Mouse (Mus musculus) heart, postnatal 0 days (tissue): Measurements from ENCODE around the gene Bag1. TPM values are rescaled to one million over a fixed set of nuclear protein-coding genes. Genes with fewer than 3 reads are reported as not detected.
A peak's percentile ranks its signal among the peaks of the same experiment; 100 is the strongest.

Source experiments
- ATAC-seq: fragments of 200-750 bp; cut with Nextera tagmentation; 2 replicates; pipeline ENCODE4 v1.8.0; 2017; ENCODE audit warnings: low read depth, moderate number of reproducible peaks, moderate library complexity; ENCODE audit not compliant: insufficient read depth
- DNase-seq: peaks from one replicate; pipeline ENCODE4 v3.0.0-alpha.2; 2016; ENCODE audit warnings: low spot score
- H3K27ac ChIP-seq: fragments of 300-500 bp; sonication (generic); 2 replicates; pipeline ENCODE4 v1.5.1; 2014; ENCODE audit warnings: low read depth, mild to moderate bottlenecking
- H3K27me3 ChIP-seq: fragments of 300-500 bp; sonication (generic); 2 replicates; pipeline ENCODE4 v1.6.1; 2014; ENCODE audit warnings: low read length, mixed read lengths; ENCODE audit not compliant: control insufficient read depth, insufficient read depth
- H3K36me3 ChIP-seq: fragments of 300-500 bp; sonication (generic); replicated peaks from 2 replicates; pipeline ENCODE4 v1.6.1; 2014; ENCODE audit warnings: low read length, mixed read lengths; ENCODE audit not compliant: control insufficient read depth, insufficient read depth
- H3K4me1 ChIP-seq: fragments of 300-500 bp; sonication (generic); 2 replicates; pipeline ENCODE4 v1.6.1; 2014; ENCODE audit warnings: antibody characterized with exemption; ENCODE audit not compliant: control insufficient read depth, insufficient read depth
- H3K4me2 ChIP-seq: fragments of 300-500 bp; sonication (generic); 2 replicates; pipeline ENCODE4 v1.6.1; 2014; ENCODE audit warnings: low read depth, mild to moderate bottlenecking, low read length, moderate library complexity
- H3K4me3 ChIP-seq: fragments of 300-500 bp; sonication (generic); 2 replicates; pipeline ENCODE4 v1.5.1; 2014; ENCODE audit warnings: low read depth, low read length
- H3K9ac ChIP-seq: fragments of 300-500 bp; sonication (generic); replicated peaks from 2 replicates; pipeline ENCODE4 v1.6.1; 2014; ENCODE audit warnings: low read depth, low read length, mixed read lengths
- H3K9me3 ChIP-seq: fragments of 300-500 bp; sonication (generic); replicated peaks from 2 replicates; pipeline ENCODE4 v1.6.1; 2016; ENCODE audit warnings: low read length; ENCODE audit not compliant: control insufficient read depth
- CTCF ChIP-seq: IDR thresholded peaks from 2 replicates; pipeline ENCODE4 v1.5.1; 2016; ENCODE audit warnings: antibody characterized with exemption, control low read depth, low read depth
- EP300 ChIP-seq: IDR thresholded peaks from 2 replicates; pipeline ENCODE4 v1.6.1; 2016; ENCODE audit warnings: antibody characterized with exemption, low read depth
- WGBS: fragments of 180-500 bp; shearing (Covaris S2); extraction: QIAGEN DNeasy Blood & Tissue Kit; methylation state at CpG from one replicate; pipeline ENCODE4 v1.1.7; 2014; 5-methylcytosine and 5-hydroxymethylcytosine counted together
- polyA plus RNA-seq: library from polyadenylated mRNA; unstranded; fragments of >200 nt; fragmentation: Nextera tagmentation; extraction: Ambion mirVana; gene quantifications from 2 replicates; pipeline ENCODE4 v1.2.1, GENCODE M21; 2015
- total RNA-seq: library from RNA; depleted of rRNA; stranded (reverse); fragments of >200 nt; gene quantifications from 2 replicates; pipeline ENCODE4 v1.2.3, GENCODE M21; 2014; ENCODE audit warnings: low replicate concordance

The Bag1 gene
- total and polyA plus RNA-seq, 2 experiments from 2014 or later = 77.3 to 213 TPM

DNA sequence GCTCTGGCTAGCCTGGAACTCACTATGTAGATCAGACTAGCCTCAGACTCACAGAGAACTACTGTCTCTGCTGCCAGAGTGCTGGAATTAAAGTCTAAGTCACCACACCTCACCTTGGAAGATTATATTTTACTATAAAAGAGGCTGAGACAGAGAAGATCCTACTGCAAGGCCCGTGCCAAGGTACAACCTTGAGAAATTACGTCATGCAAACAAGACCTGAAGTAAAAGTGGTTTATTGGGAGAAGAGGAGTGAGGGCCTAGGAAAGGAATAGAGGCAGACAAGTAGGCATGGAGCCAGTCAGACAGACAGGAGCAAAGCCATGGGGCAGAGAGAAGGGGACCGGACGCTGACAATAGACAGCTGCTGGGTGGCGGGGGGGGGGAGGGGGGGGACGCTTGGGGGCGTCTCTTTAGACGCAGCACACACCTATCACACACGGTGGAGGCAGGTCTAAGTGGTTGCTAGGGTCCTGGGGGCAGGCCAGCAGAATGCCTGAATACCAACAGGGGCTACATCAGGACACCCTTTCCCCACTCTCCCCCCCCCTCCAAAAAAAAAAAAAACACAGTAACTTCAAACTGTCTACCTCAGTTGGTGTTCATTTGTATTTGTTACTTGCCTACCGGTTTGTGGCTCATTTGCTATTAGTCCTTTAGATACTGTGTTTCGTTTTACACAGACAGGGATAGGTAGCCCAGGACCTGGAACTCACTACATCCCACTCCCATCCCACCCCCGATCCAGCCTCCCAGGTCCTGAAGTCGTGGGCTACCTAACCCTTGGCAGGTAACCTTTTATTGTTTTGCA lies 21.9 kb upstream of the Bag1 start:
- H3K27me3 ChIP-seq = no peaks in the 10 kb centered on the region
- H3K27ac ChIP-seq = peak overlapping the region; percentile 92
- H3K9me3 ChIP-seq = no peaks in the 10 kb centered on the region
- 10% methylated on average over 12 of the region's 13 CpGs for WGBS
- peaks cover 14% of the 10 kb centered on the region for H3K36me3 ChIP-seq
- peaks cover 25% of the 10 kb centered on the region for H3K4me1 ChIP-seq
- H3K9ac ChIP-seq = peak overlapping the region; percentile 75
- DNase-seq (peak; percentile 38), ATAC-seq (peak; percentile 45)
- peak overlapping the region; percentile 73 for H3K4me3 ChIP-seq
- TF ChIP-seq EP300 (no peak), CTCF (no peak)
- peak overlapping the region; percentile 77 for H3K4me2 ChIP-seq

DNA sequence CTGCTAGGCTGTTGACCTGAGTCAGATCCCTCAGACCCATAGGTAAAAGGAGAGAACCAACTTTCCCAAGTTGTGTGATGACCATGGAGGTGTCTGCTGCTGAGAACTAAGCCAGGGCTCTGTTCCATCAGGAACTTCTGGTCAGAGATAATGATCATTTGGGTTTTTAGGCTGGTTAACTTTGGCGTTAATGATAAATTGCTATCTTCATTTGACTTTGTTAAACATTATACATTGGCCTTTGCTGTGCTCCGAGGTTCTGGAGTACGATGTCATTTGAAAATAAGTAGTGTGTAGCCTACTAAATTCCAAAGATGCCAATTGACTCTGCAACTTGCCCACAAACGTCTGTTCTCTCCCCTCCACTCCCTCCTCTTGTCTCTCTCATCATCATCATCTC lies 21.1 kb upstream of the Bag1 start:
- DNase-seq = no peak
- no peaks in the 10 kb centered on the region for H3K9me3 ChIP-seq
- peaks cover 25% of the 10 kb centered on the region for H3K4me1 ChIP-seq
- no peak for TF ChIP-seq CTCF
- TF ChIP-seq EP300 = no peak
- no peak overlapping the region for H3K4me3 ChIP-seq
- H3K4me2 ChIP-seq = no peak overlapping the region
- no peak for ATAC-seq
- no peak overlapping the region for H3K27ac ChIP-seq
- WGBS = 53% methylated on average over 4 of the region's 4 CpGs
- H3K27me3 ChIP-seq = no peaks in the 10 kb centered on the region
- peaks cover 20% of the 10 kb centered on the region for H3K36me3 ChIP-seq
- H3K9ac ChIP-seq = no peak overlapping the region

DNA sequence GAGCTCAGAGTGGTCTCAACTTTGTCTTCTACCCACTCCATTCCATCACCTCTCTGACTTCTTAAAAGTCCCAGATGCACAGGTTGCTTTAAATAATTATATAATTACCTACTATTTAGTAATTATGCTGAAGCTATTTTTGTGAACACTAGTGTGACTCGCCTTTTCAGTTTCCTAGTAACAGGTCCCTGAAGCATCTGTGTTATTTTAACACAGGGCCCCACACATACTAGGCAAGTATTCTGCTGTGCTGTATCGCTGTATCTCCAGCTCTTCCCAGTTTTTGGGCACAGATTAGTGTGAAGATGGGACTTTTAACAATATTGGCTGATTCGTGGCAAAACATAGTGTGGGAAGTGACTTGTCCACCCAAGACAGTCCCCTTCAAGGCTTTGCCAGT lies 15.4 kb upstream of the Bag1 start:
- WGBS = 79% methylated on average over 3 of the region's 3 CpGs
- H3K36me3 ChIP-seq = peaks cover 69% of the 10 kb centered on the region

DNA sequence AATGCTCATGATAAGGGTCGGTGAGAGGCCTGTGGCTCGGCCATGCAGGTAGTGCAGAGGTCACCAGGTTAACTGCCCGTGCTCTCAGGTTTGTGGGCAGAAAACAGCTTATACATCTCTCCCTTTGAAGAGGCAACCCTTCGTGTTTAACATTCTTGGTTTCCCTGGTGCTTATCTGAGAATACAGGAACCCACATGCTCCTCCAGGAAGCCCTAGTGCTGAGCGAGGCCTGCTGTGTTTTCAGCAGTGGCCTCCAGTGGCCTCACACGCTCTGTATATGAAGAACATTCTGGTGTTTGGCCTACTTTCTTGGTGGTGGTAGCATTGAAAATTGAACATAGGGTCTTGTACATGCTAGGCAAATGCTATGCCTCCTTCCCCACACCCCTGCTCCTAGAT lies 7.8 kb upstream of the Bag1 start:
- no peak overlapping the region for H3K27ac ChIP-seq
- H3K4me1 ChIP-seq = no peaks in the 10 kb centered on the region
- no peak overlapping the region for H3K4me2 ChIP-seq
- no peaks in the 10 kb centered on the region for H3K27me3 ChIP-seq
- TF ChIP-seq CTCF = no peak
- TF ChIP-seq EP300 = no peak
- H3K36me3 ChIP-seq = peaks cover 76% of the 10 kb centered on the region
- WGBS = 70% methylated on average over 6 of the region's 6 CpGs
- DNase-seq (no peak), ATAC-seq (no peak)
- no peak overlapping the region for H3K9ac ChIP-seq
- H3K9me3 ChIP-seq = no peaks in the 10 kb centered on the region
- H3K4me3 ChIP-seq = no peak overlapping the region

More for the DNA sequence above, 15.4 kb upstream of the Bag1 start:
- Histone ChIP-seq H3K9ac (no peak overlapping the region), H3K9me3 (no peaks in the 10 kb centered on the region), H3K4me2 (no peak overlapping the region), H3K27ac (no peak overlapping the region), H3K4me1 (no peaks in the 10 kb centered on the region), H3K27me3 (no peaks in the 10 kb centered on the region), H3K4me3 (no peak overlapping the region)
- DNase-seq = no peak
- ATAC-seq = no peak
- TF ChIP-seq CTCF (no peak), EP300 (no peak)

DNA sequence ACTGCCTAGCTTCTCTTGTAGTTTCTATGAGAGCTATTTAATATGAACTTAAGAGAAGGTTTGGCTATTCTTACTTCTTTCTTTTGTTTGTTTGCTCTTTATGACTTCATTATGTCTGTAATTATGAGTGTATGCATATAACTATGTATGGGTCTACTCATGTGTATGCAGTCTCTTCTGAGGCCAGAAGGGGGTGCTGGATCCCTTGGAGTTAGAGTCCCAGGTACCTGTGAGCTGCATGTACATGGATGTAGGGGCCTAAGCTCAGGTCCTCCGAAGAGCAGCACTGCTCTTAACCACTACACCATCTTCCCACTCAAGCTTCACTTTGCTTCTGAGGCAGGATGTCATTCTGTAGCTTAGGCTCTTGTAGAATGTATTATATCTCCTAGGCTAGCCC lies 5.4 kb upstream of the Bag1 start:
- Histone ChIP-seq H3K9ac (no peak overlapping the region), H3K27ac (no peak overlapping the region)
- 83% methylated on average over 1 of the region's 1 CpGs for WGBS

More for the DNA sequence above, 5.4 kb upstream of the Bag1 start:
- peaks cover 54% of the 10 kb centered on the region for H3K36me3 ChIP-seq
- no peaks in the 10 kb centered on the region for H3K27me3 ChIP-seq
- no peaks in the 10 kb centered on the region for H3K9me3 ChIP-seq
- H3K4me2 ChIP-seq = no peak overlapping the region
- no peak overlapping the region for H3K4me3 ChIP-seq
- TF ChIP-seq EP300 (no peak), CTCF (peak; percentile 36)
- peaks cover 5% of the 10 kb centered on the region; the same call in 1 of the 2 replicates for H3K4me1 ChIP-seq
- ATAC-seq = no peak
- DNase-seq = no peak
